Mouse (Mus musculus): Measurements from ENCODE around the gene Zfp729a. TPM values are rescaled to one million over a fixed set of nuclear protein-coding genes. Genes with fewer than 3 reads are reported as not detected.
"Not testable (repeated sequence)": the region's sequence is repeated elsewhere in the genome, so short reads cannot be mapped to it uniquely, and the experiment has no call there.

Gene Zfp729a
- polyA plus RNA-seq (2016; fragmentation: Nextera tagmentation; extraction: Ambion mirVana), result 0.94 and 1.1 TPM in 2 replicates

DNA sequence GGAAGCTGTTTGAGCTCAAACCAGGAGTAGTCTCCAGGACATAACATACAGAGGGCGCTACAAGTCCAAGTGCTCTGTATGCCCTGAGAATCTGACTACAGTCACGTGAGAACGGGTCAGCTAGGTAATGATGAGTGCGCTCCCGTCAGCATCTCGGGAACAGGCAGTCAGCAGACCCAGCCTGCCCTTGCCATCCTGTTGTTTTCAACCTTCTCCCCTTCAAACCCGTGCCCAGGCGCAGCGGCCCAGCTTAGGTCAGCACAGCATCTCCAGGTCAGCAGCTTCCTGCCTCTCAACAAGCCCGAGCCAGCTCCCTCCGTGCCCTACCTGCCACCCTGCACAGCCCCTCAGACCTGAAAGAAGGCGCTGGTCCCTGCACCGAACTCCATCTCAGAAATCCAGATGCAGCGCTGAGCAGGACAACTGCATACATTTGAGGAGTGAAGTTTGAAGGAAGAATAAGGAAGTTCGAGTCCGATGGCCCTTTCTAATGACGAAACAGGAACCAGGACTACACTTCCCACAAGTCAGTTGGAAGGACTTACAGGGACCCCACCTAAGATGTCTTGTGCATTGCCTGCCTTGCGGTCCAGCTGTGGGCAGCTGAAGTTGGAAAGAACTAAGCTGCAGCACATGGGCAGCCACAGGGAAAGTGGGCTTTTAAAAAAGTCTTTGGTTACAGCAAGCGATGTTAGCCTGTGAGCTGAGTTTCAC, at the start of gene Zfp729a, which contains the start of gene Gm49345:
Gene Zfp729a, minus strand, starts transcription at position 498 of the 714 bp plus-strand sequence.
Gene Gm49345, minus strand, starts transcription at position 476 of the 714 bp plus-strand sequence.
- Histone ChIP-seq H3K4me2 (peak within 1 kb of the TSS; percentile 64), H3K9ac (peak within 1 kb of the TSS; percentile 81), H3K9me3 (replicated peaks) (no peaks in the 10 kb centered on the region), H3K4me3 (peak within 1 kb of the TSS; percentile 86), H3K4me1 (peaks cover 5% of the 10 kb centered on the region), H3K27ac (peak within 1 kb of the TSS; percentile 36; the same call in 1 of the 2 replicates), H3K36me3 (no peaks in the 10 kb centered on the region), H3K27me3 (replicated peaks) (no peaks in the 10 kb centered on the region)
- peak; percentile 95 for ATAC-seq
- whole genome bisulfite sequencing (ENCODE audit: insufficient replicate concordance), result under 1% methylated on average over 19 of the region's 19 CpGs

DNA sequence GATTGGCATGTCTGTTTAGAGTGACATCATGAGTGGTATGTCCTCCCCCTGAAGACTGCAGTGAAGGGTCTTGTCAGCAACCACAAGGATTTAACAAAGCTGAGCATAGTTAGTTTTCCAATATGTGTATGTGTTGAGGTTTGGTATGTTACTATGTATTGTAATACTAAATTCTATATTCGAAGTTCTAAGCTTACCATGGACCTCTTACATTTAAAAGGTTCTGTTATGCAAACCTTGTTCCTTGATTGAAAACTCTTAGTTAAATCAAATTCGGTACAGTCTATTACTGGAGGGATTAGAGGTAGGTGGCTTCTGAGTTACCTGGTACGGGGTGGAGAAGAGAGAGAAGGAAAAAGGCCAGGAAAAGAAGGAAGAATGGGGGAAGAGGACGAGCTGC, 49.4 kb upstream of the Zfp729a start, which contains the start of gene Zfp738:
Gene Zfp738, minus strand, starts transcription at position 101 of the 400 bp plus-strand sequence.
- WGBS (ENCODE audit: insufficient replicate concordance), result 61% methylated on average over 4 of the region's 4 CpGs
- peaks cover 8% of the 10 kb centered on the region; the same call in 1 of the 2 replicates for H3K4me1 ChIP-seq
- H3K27me3 ChIP-seq (replicated peaks), result no peaks in the 10 kb centered on the region
- H3K4me3 ChIP-seq, result no peak within 1 kb of the TSS
- no peak within 1 kb of the TSS for H3K4me2 ChIP-seq
- H3K9me3 ChIP-seq (replicated peaks), result no peaks in the 10 kb centered on the region
- H3K27ac ChIP-seq, result no peak within 1 kb of the TSS
- H3K9ac ChIP-seq, result no peak within 1 kb of the TSS
- H3K36me3 ChIP-seq, result no peaks in the 10 kb centered on the region
- no peak for ATAC-seq

DNA sequence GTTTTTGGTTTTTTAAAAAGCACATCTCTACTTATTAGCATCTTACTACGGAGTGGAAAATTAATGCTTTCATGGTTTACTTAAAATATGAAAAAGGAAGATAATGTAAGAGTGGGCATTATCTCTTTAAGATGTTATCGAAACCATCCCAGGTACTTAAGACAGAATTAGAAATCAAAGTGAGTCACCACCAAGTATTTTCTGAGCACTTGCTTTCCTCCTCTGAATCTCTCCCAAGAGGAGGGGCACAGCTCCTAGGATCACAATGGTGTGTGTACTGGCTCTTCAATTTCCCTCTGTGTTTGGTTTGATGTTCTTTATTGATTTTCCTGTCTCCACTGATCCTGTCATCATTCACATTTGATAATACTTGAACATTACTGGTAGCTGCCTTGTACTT, 46.2 kb upstream of the Zfp729a start:
- H3K9me3 ChIP-seq (replicated peaks); H3K27me3 ChIP-seq (replicated peaks); H3K27ac ChIP-seq; H3K36me3 ChIP-seq; ATAC-seq; H3K4me1 ChIP-seq: not testable (repeated sequence)
- 64% methylated on average over 2 of the region's 2 CpGs for WGBS (ENCODE audit: insufficient replicate concordance)
- Histone ChIP-seq H3K4me3 (peak overlapping the region; percentile 74), H3K9ac (peak overlapping the region; percentile 71; the same call in 1 of the 2 replicates), H3K4me2 (peak overlapping the region; percentile 73)

DNA sequence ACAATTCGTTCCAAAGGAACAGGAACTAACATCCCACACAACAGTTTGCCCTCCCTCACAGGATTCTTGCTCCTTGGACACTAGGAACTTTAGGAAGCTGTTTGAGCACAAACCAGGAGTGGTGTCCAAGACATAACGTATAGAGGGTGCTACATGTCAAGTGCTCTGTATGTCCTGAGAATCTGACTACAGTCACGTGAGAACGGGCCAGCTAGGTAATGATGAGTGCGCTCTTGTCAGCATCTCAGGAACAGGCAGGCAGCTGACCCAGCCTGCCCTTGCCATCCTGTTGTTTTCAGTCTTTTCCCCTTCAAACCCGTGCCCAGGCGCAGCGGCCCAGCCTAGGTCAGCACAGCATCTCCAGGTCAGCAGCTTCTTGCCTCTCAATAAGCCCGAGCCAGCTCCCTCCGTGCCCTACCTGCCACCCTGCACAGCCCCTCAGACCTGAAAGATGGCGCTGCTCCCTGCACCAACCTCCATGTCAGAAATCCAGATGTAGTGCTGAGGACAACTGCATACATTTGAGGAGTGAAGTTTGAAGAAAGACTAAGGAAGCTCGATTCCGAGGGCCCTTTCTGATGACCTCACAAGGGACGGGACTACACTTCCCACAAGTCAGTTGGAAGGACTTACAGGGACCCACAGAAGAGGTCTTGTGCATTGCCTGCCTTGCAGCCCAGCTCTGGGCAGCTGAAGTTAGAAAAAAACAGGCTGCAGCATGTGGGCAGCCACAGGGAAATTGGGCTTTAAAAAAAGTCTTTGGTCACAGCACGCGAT, 45.6 kb upstream of the Zfp729a start:
- H3K36me3 ChIP-seq; H3K9me3 ChIP-seq (replicated peaks); H3K27ac ChIP-seq; H3K4me1 ChIP-seq; H3K27me3 ChIP-seq (replicated peaks): not testable (repeated sequence)
- H3K4me2 ChIP-seq, result peak overlapping the region; percentile 73
- WGBS (ENCODE audit: insufficient replicate concordance), result 20% methylated on average over 16 of the region's 16 CpGs
- ATAC-seq, result peak; percentile 99
- peak overlapping the region; percentile 71 for H3K9ac ChIP-seq
- H3K4me3 ChIP-seq, result peak overlapping the region; percentile 74

DNA sequence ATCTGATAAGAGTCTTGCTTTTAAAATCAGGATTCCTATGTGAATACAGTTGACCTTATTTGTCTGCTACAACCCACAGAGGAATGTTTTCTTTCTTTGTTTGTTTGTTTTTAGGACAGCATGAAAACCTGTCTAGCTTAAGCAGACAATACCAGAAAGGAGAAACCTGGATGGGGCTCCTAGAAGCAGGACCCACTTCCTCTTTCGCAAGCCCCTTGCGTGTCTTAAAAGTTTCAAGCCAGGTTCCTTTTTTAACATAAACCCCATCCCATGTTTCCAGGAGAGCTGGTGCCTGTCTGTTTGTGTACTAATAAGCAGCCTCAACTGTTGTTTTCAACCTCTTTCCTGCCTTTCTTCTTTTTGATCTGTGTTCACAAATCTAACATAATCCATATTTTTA, 37.3 kb upstream of the Zfp729a start:
- Histone ChIP-seq H3K27me3 (replicated peaks) (no peaks in the 10 kb centered on the region), H3K4me3 (no peak overlapping the region), H3K4me2 (no peak overlapping the region), H3K9ac (no peak overlapping the region), H3K27ac (no peak overlapping the region), H3K36me3 (peaks cover 14% of the 10 kb centered on the region), H3K9me3 (replicated peaks) (no peaks in the 10 kb centered on the region), H3K4me1 (no peaks in the 10 kb centered on the region)
- ATAC-seq, result no peak
- 49% methylated on average over 2 of the region's 2 CpGs for WGBS (ENCODE audit: insufficient replicate concordance)

DNA sequence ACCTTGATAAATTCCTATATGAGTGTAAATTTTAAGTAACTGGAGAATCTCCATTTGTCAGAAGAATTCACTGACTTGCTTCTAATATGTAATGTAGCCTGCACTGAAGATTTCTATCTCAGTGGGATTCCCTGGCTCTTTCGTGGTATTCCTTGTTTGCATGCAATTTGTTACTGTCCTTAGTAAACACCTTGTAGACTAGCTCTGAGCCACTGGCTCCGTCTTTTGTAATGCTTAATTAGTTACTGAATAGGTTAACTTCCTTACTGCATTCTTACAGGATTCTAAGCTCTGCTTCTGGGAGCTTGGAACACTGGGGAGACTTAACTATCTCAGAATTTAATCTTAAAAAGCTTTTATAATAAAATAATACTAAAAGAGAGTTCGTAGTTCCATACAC, 14.9 kb upstream of the Zfp729a start:
- 47% methylated on average over 3 of the region's 3 CpGs for WGBS (ENCODE audit: insufficient replicate concordance)
- Histone ChIP-seq H3K4me1 (no peaks in the 10 kb centered on the region), H3K27me3 (replicated peaks) (no peaks in the 10 kb centered on the region), H3K4me2 (no peak overlapping the region), H3K9me3 (replicated peaks) (no peaks in the 10 kb centered on the region), H3K27ac (no peak overlapping the region), H3K4me3 (no peak overlapping the region), H3K9ac (no peak overlapping the region), H3K36me3 (no peaks in the 10 kb centered on the region)
- ATAC-seq, result no peak

DNA sequence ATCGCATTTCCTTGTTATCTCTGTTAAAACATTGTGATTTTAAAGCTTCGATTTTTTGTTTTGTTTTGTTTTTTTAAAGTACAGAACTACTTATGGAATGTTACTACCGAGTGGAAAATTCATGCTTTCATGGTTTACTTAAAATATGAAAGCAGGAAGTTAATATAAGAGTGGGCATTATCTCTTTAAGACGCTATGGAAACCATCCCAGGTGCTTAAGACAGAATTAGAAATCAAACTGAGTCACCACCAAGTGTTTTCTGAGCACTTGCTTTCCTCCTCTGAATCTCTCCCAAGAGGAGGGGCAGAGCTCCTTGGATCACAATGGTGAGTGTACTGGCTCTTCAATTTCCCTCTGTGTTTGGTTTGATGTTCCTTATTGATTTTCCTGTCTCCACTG, 27.5 kb downstream of the Zfp729a start:
- no peak overlapping the region for H3K4me3 ChIP-seq
- ATAC-seq, result no peak
- H3K27ac ChIP-seq, result no peak overlapping the region
- WGBS (ENCODE audit: insufficient replicate concordance), result 68% methylated on average over 4 of the region's 4 CpGs
- peak overlapping the region; percentile 69; the same call in 1 of the 2 replicates for H3K4me2 ChIP-seq
- H3K27me3 ChIP-seq (replicated peaks), result no peaks in the 10 kb centered on the region
- H3K9me3 ChIP-seq (replicated peaks), result peaks cover 10% of the 10 kb centered on the region; the same call in 1 of the 2 replicates
- H3K4me1 ChIP-seq, result peaks cover 8% of the 10 kb centered on the region
- no peak overlapping the region for H3K9ac ChIP-seq
- peaks cover 5% of the 10 kb centered on the region; the same call in 1 of the 2 replicates for H3K36me3 ChIP-seq

DNA sequence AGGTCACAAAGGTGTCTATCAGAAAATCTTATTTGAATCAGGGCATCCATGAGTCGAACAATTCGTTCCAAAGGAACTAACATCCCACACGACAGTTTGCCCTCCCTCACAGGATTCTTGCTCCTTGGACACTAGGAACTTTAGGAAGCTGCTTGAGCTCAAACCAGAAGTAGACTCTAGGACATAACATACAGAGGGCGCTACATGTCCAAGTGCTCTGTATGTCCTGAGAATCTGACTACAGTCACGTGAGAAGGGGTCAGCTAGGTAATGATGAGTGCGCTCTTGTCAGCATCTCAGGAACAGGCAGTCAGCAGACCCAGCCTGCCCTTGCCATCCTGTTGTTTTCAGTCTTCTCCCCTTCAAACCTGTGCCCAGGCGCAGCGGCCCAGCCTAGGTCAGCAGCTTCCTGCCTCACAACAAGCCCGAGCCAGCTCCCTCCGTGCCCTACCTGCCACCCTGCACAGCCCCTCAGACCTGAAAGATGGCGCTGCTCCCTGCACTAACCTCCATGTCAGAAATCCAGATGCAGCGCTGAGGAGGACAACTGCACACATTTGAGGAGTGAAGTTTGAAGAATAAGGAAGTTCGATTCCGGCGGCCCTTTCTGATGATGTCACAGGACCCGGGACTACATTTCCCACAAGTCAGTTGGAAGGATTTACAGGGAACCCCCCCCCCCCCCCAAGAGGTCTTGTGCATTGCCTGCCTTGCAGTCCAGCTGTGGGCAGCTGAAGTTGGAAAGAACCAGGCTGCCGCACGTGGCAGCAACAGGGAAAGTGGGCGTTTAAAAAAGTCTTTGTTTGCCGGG, 28.3 kb downstream of the Zfp729a start, which contains the start of gene Zfp729b:
Gene Zfp729b, minus strand, starts transcription at position 642 of the 811 bp plus-strand sequence.
- peaks cover 10% of the 10 kb centered on the region; the same call in 1 of the 2 replicates for H3K9me3 ChIP-seq (replicated peaks)
- H3K27ac ChIP-seq, result no peak within 1 kb of the TSS
- H3K4me1 ChIP-seq, result peaks cover 8% of the 10 kb centered on the region
- H3K27me3 ChIP-seq (replicated peaks), result no peaks in the 10 kb centered on the region
- ATAC-seq, result peak; percentile 90
- peaks cover 5% of the 10 kb centered on the region; the same call in 1 of the 2 replicates for H3K36me3 ChIP-seq
- H3K4me2 ChIP-seq, result peak within 1 kb of the TSS; percentile 69
- H3K4me3 ChIP-seq, result peak within 1 kb of the TSS; percentile 79
- WGBS (ENCODE audit: insufficient replicate concordance), result 3% methylated on average over 20 of the region's 20 CpGs
- peak within 1 kb of the TSS; percentile 76 for H3K9ac ChIP-seq

DNA sequence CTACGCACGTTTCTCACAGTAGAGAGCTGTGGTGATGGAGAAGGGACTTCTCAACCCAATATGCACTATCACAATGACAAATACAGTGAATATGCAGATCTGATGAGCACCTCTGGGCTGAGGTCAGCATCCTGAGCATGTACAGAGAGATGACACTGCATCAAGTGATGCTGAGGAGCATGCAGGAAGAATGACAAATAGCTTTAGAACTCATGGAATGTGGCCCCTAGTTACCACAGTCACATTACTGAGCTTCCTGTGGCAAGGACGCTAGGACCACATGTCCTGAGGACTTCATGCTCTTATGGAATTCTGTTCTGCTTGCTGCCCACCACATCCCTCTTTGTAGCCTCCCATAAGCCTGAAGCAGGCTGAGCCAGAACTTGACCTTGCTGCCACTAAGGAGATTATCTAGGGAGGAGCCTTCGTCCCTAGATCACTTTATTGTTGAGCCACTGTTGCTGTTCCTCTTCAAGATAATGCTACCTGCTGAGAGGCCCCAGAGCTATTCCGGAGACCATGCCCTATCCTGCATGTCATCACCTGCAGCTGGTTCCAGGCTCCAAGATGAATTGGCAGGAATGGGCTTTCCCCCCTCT, 64.9 kb downstream of the Zfp729a start:
- H3K4me3 ChIP-seq, result no peak overlapping the region
- H3K9ac ChIP-seq, result no peak overlapping the region
- no peak overlapping the region for H3K27ac ChIP-seq
- no peaks in the 10 kb centered on the region for H3K4me1 ChIP-seq
- no peak overlapping the region for H3K4me2 ChIP-seq
- H3K36me3 ChIP-seq, result no peaks in the 10 kb centered on the region
- ATAC-seq, result no peak
- 53% methylated on average over 5 of the region's 5 CpGs for WGBS (ENCODE audit: insufficient replicate concordance)
- H3K9me3 ChIP-seq (replicated peaks), result no peaks in the 10 kb centered on the region
- no peaks in the 10 kb centered on the region for H3K27me3 ChIP-seq (replicated peaks)
